Mouse (Mus musculus) myocyte (in vitro differentiated cells): ENCODE measurements around the gene Rbms3.

Source experiments
- E2F4 ChIP-seq: IDR thresholded peaks from one replicate; pipeline ENCODE4 v1.6.1; 2011; ENCODE audit warnings: mild to moderate bottlenecking, control low read depth, moderate library complexity; ENCODE audit not compliant: insufficient read depth
- POLR2A ChIP-seq: IDR thresholded peaks from one replicate; pipeline ENCODE4 v1.6.1; 2011; ENCODE audit warnings: low read depth, mild to moderate bottlenecking, control low read depth, moderate library complexity; ENCODE audit not compliant: insufficient read length
- SRF ChIP-seq: IDR thresholded peaks from one replicate; pipeline ENCODE4 v1.6.1; 2011; ENCODE audit warnings: low read depth; ENCODE audit not compliant: control insufficient read depth, insufficient read length
- TCF3 ChIP-seq: IDR thresholded peaks from one replicate; pipeline ENCODE4 v1.6.1; 2011; ENCODE audit warnings: low read depth, control low read depth; ENCODE audit not compliant: insufficient read length

GRCm38 (mm10) chr9:116941116-116941515, 688.6 kb downstream of the Rbms3 start:
- TF ChIP-seq E2F4 (no peak), TCF3 (no peak), POLR2A (no peak), SRF (no peak)
